Comparison of ENCODE assay signal across 1 mouse cellular context in the genomic region with DNA sequence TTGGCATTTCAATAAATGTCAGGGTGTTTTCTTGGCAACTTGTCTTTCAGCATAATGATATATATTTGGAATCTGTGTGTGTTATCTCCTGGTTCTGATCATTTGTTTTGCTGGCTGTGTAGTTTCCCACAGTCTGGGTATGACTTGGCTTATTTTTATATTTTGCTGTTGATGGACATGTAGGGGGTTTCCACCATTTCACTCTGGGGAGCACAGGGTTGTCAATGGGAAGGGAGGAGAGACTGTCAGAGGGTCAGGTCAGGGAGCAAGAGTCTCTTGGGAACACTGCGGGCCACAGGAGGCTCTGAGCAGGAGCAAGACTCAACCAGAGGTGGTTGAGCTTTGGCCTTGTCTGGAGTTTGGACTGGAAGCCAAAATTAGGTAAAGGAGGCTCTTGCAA.
TF ChIP-seq lines count a peak whose summit lies in the region.

No protein-coding gene starts in this region.

TF ChIP-seq in CH12.LX, 34 proteins besides CTCF, POLR2A, EP300 and RAD21:
- TF ChIP-seq CHD1 (IDR thresholded peaks at IDR 0.05; ENCODE audit: low read depth, low read length) (no peak; the same call in 1 of the 2 replicates), MXI1 (IDR thresholded peaks at IDR 0.05; ENCODE audit: low read depth, low read length) (0 out of 2 replicates have a peak, but pooled peaks have one; percentile 51), CHD2 (IDR thresholded peaks at IDR 0.05; ENCODE audit: low read length) (peak; percentile 81), JUN (IDR thresholded peaks at IDR 0.05; ENCODE audit: insufficient read depth, low read depth, low read length) (peak; percentile 79), MEF2A (IDR thresholded peaks at IDR 0.05; ENCODE audit: borderline replicate concordance, low read depth, low read length) (peak; percentile 95), TCF12 (IDR thresholded peaks at IDR 0.05; ENCODE audit: low read depth, low read length) (peak; percentile 96), KAT2A (IDR thresholded peaks at IDR 0.05; ENCODE audit: insufficient replicate concordance, low read length) (peak; percentile 84; the same call in 1 of the 2 replicates), IRF4 (IDR thresholded peaks at IDR 0.05; ENCODE audit: low read depth, low read length) (peak; percentile 96), BHLHE40 (IDR thresholded peaks at IDR 0.05; ENCODE audit: low read depth, low read length) (peak; percentile 79), USF1 (IDR thresholded peaks at IDR 0.05; ENCODE audit: low read depth, low read length) (no peak), ZMIZ1 (IDR thresholded peaks at IDR 0.05; ENCODE audit: low read depth, low read length) (peak; percentile 48; the same call in 1 of the 2 replicates), GABPA (IDR thresholded peaks at IDR 0.05; ENCODE audit: insufficient replicate concordance, low read depth, low read length) (no peak), MYC (IDR thresholded peaks at IDR 0.05; ENCODE audit: low read depth, low read length) (0 out of 2 replicates have a peak, but pooled peaks have one; percentile 61), ZC3H11A (IDR thresholded peaks at IDR 0.05; ENCODE audit: low read depth, low read length) (no peak), JUND (conservative IDR thresholded peaks at IDR 0.05; ENCODE audit: low read depth, low read length) (peak; percentile 81), MAZ (IDR thresholded peaks at IDR 0.05; ENCODE audit: low read depth, low read length) (peak; percentile 81; the same call in 1 of the 2 replicates), USF2 (conservative IDR thresholded peaks at IDR 0.05; ENCODE audit: low read depth, low read length) (no peak), ZNF384 (IDR thresholded peaks at IDR 0.05; ENCODE audit: low read depth, low read length) (no peak), NELFE (IDR thresholded peaks at IDR 0.05; ENCODE audit: low read depth, low read length) (peak; percentile 51; the same call in 1 of the 2 replicates), NRF1 (IDR thresholded peaks at IDR 0.05; ENCODE audit: low read depth, low read length) (0 out of 2 replicates have a peak, but pooled peaks have one; percentile 39), TBP (conservative IDR thresholded peaks at IDR 0.05; ENCODE audit: low read depth, low read length) (no peak), ZKSCAN1 (IDR thresholded peaks at IDR 0.05; ENCODE audit: borderline replicate concordance, low read depth, low read length) (no peak), MAX (IDR thresholded peaks at IDR 0.05; ENCODE audit: low read length) (peak; percentile 73), MAFK (IDR thresholded peaks at IDR 0.05; ENCODE audit: insufficient replicate concordance, low read length) (peak; percentile 85), HCFC1 (IDR thresholded peaks at IDR 0.05; ENCODE audit: low read depth, low read length) (no peak), ELF1 (IDR thresholded peaks at IDR 0.05; ENCODE audit: low read depth, low read length) (0 out of 2 replicates have a peak, but pooled peaks have one; percentile 27), SMC3 (IDR thresholded peaks at IDR 0.05; ENCODE audit: low read depth, low read length) (peak; percentile 20; the same call in 1 of the 2 replicates), SIN3A (IDR thresholded peaks at IDR 0.05; ENCODE audit: low read length) (peak; percentile 83), ETS1 (conservative IDR thresholded peaks at IDR 0.05; ENCODE audit: low read depth, low read length) (peak; percentile 90)
TF ChIP-seq in CH12.LX: peak in this region for 20.
